Mouse (Mus musculus) CH12.LX (cell line): Measurements from ENCODE around the gene B3galnt2. TPM values are rescaled to one million over a fixed set of nuclear protein-coding genes. Genes with fewer than 3 reads are reported as not detected.
A peak's percentile ranks its signal among the peaks of the same experiment; 100 is the strongest.

Experiments
- DNase-seq: peaks from one replicate; pipeline ENCODE4 v3.0.0-alpha.2; 2013; ENCODE audit errors: extremely low read depth
- H3K27ac ChIP-seq: 2 replicates; pipeline ENCODE4 v1.5.1; 2012; ENCODE audit warnings: low read depth, mild to moderate bottlenecking, control low read depth, moderate library complexity; ENCODE audit not compliant: insufficient read depth
- H3K27me3 ChIP-seq: replicated peaks from 2 replicates; pipeline ENCODE3; 2012; ENCODE audit warnings: inconsistent platforms
- H3K36me3 ChIP-seq, 2 experiments: replicated peaks in 1 of 2; 2 replicates each; pipeline versions ENCODE3 to v1.6.1; 2012; ENCODE audit warnings: inconsistent platforms in 1 of 2, low read length in 1 of 2, mild to moderate bottlenecking in 1 of 2, mixed read lengths in 1 of 2, moderate library complexity in 1 of 2; ENCODE audit not compliant: control insufficient read depth in 1 of 2, insufficient read depth in 1 of 2
- H3K4me1 ChIP-seq, 2 experiments: 2 replicates each; pipeline ENCODE4 v1.6.1; 2012; ENCODE audit warnings: inconsistent platforms in 1 of 2, moderate library complexity in 1 of 2; ENCODE audit not compliant: insufficient read depth in 2 of 2, control insufficient read depth in 1 of 2
- H3K4me2 ChIP-seq: 2 replicates; pipeline ENCODE4 v1.6.1; 2012; ENCODE audit warnings: low read depth, mild to moderate bottlenecking, control low read depth; ENCODE audit not compliant: poor library complexity, insufficient read depth, severe bottlenecking
- H3K4me3 ChIP-seq, 3 experiments: fragments of 150-350 bp in 1 of 3; sonication (generic) in 1 of 3; replicated peaks in 1 of 3; 2 replicates each; pipeline versions ENCODE3 to v1.5.1; 2011 to 2012; ENCODE audit warnings: low read depth in 2 of 3, low read length in 2 of 3, mild to moderate bottlenecking in 2 of 3, moderate library complexity in 2 of 3, control low read depth in 1 of 3, improper control_type of control experiment in 1 of 3, inconsistent platforms in 1 of 3, mixed read lengths in 1 of 3; ENCODE audit not compliant: poor library complexity in 1 of 3
- H3K79me2 ChIP-seq: replicated peaks from 2 replicates; pipeline ENCODE4 v1.6.1; 2012; ENCODE audit warnings: mild to moderate bottlenecking, moderate library complexity; ENCODE audit not compliant: control insufficient read depth, poor library complexity, insufficient read depth, severe bottlenecking; ENCODE audit errors: extremely low read depth
- H3K9ac ChIP-seq: 2 replicates; pipeline ENCODE4 v1.6.1; 2012; ENCODE audit warnings: low read depth, mild to moderate bottlenecking, control low read depth, moderate library complexity; ENCODE audit not compliant: insufficient read depth
- H3K9me3 ChIP-seq: replicated peaks from 2 replicates; pipeline ENCODE3; 2012; ENCODE audit warnings: low read length, inconsistent platforms, mixed read lengths
- BHLHE40 ChIP-seq: IDR thresholded peaks from 2 replicates; pipeline ENCODE4 v1.6.1; 2011; ENCODE audit warnings: mild to moderate bottlenecking, low read depth, low read length, improper control_type of control experiment
- CHD1 ChIP-seq: IDR thresholded peaks from 2 replicates; pipeline ENCODE4 v1.6.1; 2012; ENCODE audit warnings: low read depth, low read length, improper control_type of control experiment, inconsistent platforms
- CHD2 ChIP-seq: IDR thresholded peaks from 2 replicates; pipeline ENCODE4 v1.6.1; 2011; ENCODE audit warnings: low read length, improper control_type of control experiment
- CTCF ChIP-seq, 2 experiments: IDR thresholded peaks in 1 of 2; conservative IDR thresholded peaks in 1 of 2; 2 replicates each; pipeline ENCODE4 v1.5.1; 2011 to 2012; ENCODE audit warnings: low read depth in 2 of 2, low read length in 2 of 2, improper control_type of control experiment in 1 of 2, inconsistent platforms in 1 of 2, mild to moderate bottlenecking in 1 of 2, moderate library complexity in 1 of 2
- E2F4 ChIP-seq: IDR thresholded peaks from 2 replicates; pipeline ENCODE4 v1.6.1; 2011; ENCODE audit warnings: low read depth, low read length, improper control_type of control experiment; ENCODE audit not compliant: insufficient replicate concordance
- ELF1 ChIP-seq: IDR thresholded peaks from 2 replicates; pipeline ENCODE4 v1.6.1; 2014; ENCODE audit warnings: low read depth, mild to moderate bottlenecking, inconsistent platforms, low read length, improper control_type of control experiment
- GABPA ChIP-seq: IDR thresholded peaks from 2 replicates; pipeline ENCODE4 v1.6.1; 2012; ENCODE audit warnings: low read depth, low read length, improper control_type of control experiment, inconsistent platforms; ENCODE audit not compliant: insufficient replicate concordance
- HCFC1 ChIP-seq: IDR thresholded peaks from 2 replicates; pipeline ENCODE4 v1.6.1; 2012; ENCODE audit warnings: low read depth, mild to moderate bottlenecking, inconsistent platforms, low read length, improper control_type of control experiment
- IRF4 ChIP-seq: IDR thresholded peaks from 2 replicates; pipeline ENCODE4 v1.6.1; 2014; ENCODE audit warnings: low read depth, mild to moderate bottlenecking, inconsistent platforms, low read length, improper control_type of control experiment
- JUN ChIP-seq: IDR thresholded peaks from 2 replicates; pipeline ENCODE4 v1.6.1; 2011; ENCODE audit warnings: low read depth, mild to moderate bottlenecking, low read length, improper control_type of control experiment, moderate library complexity; ENCODE audit not compliant: insufficient read depth
- JUND ChIP-seq: conservative IDR thresholded peaks from 2 replicates; pipeline ENCODE4 v1.6.1; 2011; ENCODE audit warnings: low read depth, low read length, improper control_type of control experiment
- KAT2A ChIP-seq: IDR thresholded peaks from 2 replicates; pipeline ENCODE4 v1.6.1; 2012; ENCODE audit warnings: low read length, improper control_type of control experiment, inconsistent platforms; ENCODE audit not compliant: insufficient replicate concordance
- MAFK ChIP-seq: IDR thresholded peaks from 2 replicates; pipeline ENCODE4 v1.6.1; 2011; ENCODE audit warnings: low read length, improper control_type of control experiment; ENCODE audit not compliant: insufficient replicate concordance
- MAX ChIP-seq: IDR thresholded peaks from 2 replicates; pipeline ENCODE4 v1.6.1; 2011; ENCODE audit warnings: low read length, improper control_type of control experiment
- MEF2A ChIP-seq: IDR thresholded peaks from 2 replicates; pipeline ENCODE4 v1.6.1; 2014; ENCODE audit warnings: low read depth, mild to moderate bottlenecking, inconsistent platforms, low read length, improper control_type of control experiment, borderline replicate concordance
- MXI1 ChIP-seq: IDR thresholded peaks from 2 replicates; pipeline ENCODE4 v1.6.1; 2011; ENCODE audit warnings: mild to moderate bottlenecking, low read depth, low read length, improper control_type of control experiment
- MYC ChIP-seq: IDR thresholded peaks from 2 replicates; pipeline ENCODE4 v1.6.1; 2011; ENCODE audit warnings: low read depth, mild to moderate bottlenecking, improper control_type of control experiment, low read length
- NRF1 ChIP-seq: IDR thresholded peaks from 2 replicates; pipeline ENCODE4 v1.6.1; 2014; ENCODE audit warnings: low read depth, mild to moderate bottlenecking, inconsistent platforms, low read length, improper control_type of control experiment, moderate library complexity
- PAX5 ChIP-seq: IDR thresholded peaks from 2 replicates; pipeline ENCODE4 v1.6.1; 2012; ENCODE audit warnings: low read length, inconsistent platforms, mixed read lengths
- POLR2A ChIP-seq: IDR thresholded peaks from 2 replicates; pipeline ENCODE4 v1.6.1; 2011; ENCODE audit warnings: low read depth, mild to moderate bottlenecking, improper control_type of control experiment, low read length
- POLR2AphosphoS2 ChIP-seq: IDR thresholded peaks from 2 replicates; pipeline ENCODE4 v1.6.1; 2011; ENCODE audit warnings: low read depth, low read length, improper control_type of control experiment
- SIN3A ChIP-seq: IDR thresholded peaks from 2 replicates; pipeline ENCODE4 v1.6.1; 2012; ENCODE audit warnings: low read length, improper control_type of control experiment, inconsistent platforms
- SMC3 ChIP-seq: IDR thresholded peaks from 2 replicates; pipeline ENCODE4 v1.6.1; 2011; ENCODE audit warnings: low read depth, low read length, improper control_type of control experiment
- TBP ChIP-seq: conservative IDR thresholded peaks from 2 replicates; pipeline ENCODE4 v1.6.1; 2011; ENCODE audit warnings: low read depth, low read length, improper control_type of control experiment
- TCF12 ChIP-seq: IDR thresholded peaks from 2 replicates; pipeline ENCODE4 v1.6.1; 2014; ENCODE audit warnings: low read depth, mild to moderate bottlenecking, inconsistent platforms, low read length, improper control_type of control experiment
- USF1 ChIP-seq: IDR thresholded peaks from 2 replicates; pipeline ENCODE4 v1.6.1; 2014; ENCODE audit warnings: low read depth, mild to moderate bottlenecking, inconsistent platforms, low read length, improper control_type of control experiment
- USF2 ChIP-seq: conservative IDR thresholded peaks from 2 replicates; pipeline ENCODE4 v1.6.1; 2011; ENCODE audit warnings: low read depth, low read length, improper control_type of control experiment
- ZC3H11A ChIP-seq: IDR thresholded peaks from 2 replicates; pipeline ENCODE4 v1.6.1; 2012; ENCODE audit warnings: low read depth, mild to moderate bottlenecking, inconsistent platforms, low read length, improper control_type of control experiment
- ZMIZ1 ChIP-seq: IDR thresholded peaks from 2 replicates; pipeline ENCODE4 v1.6.1; 2012; ENCODE audit warnings: low read depth, mild to moderate bottlenecking, inconsistent platforms, low read length, improper control_type of control experiment
- ZNF384 ChIP-seq: IDR thresholded peaks from 2 replicates; pipeline ENCODE4 v1.6.1; 2012; ENCODE audit warnings: low read depth, low read length, improper control_type of control experiment, inconsistent platforms
- dilution Hi-C: fragments of 300-500 bp; cut with MboI; formaldehyde crosslinking; loops from 2 replicates; pipeline ENCODE4 v1.14.3; 2020; ENCODE audit warnings: low sequenced_read_pairs; ENCODE audit not compliant: extremely low pct_unique_long_range_greater_than_20kb, extremely low pct_ligation_motif_present
- in situ Hi-C: fragments of 300-500 bp; cut with MboI; formaldehyde crosslinking; loops from 3 replicates; pipeline ENCODE4 v1.14.3; 2019; ENCODE audit warnings: low sequenced_read_pairs, low pct_ligation_motif_present, low pct_unique_long_range_greater_than_20kb, mixed read lengths
- polyA plus RNA-seq: library from polyadenylated mRNA; unstranded; fragments of >175 nt; gene quantifications from 2 replicates; pipeline ENCODE4 v1.2.1, GENCODE M21; 2012; ENCODE audit warnings: low read depth; ENCODE audit not compliant: insufficient read length
- total RNA-seq, 2 experiments: library from RNA; depleted of rRNA; stranded (reverse); fragments of 300-350 nt in 1 of 2; fragments of >200 nt in 1 of 2; gene quantifications; 2 replicates each; pipeline ENCODE4 v1.2.3; 2012 to 2014

The B3galnt2 gene
- total and polyA plus RNA-seq, 3 experiments, result 34.1 to 49.3 (median 48.3) TPM

GRCm38 (mm10) chr13:14038911-14039291, 84.6 kb downstream of the B3galnt2 start:
- H3K4me2 ChIP-seq, result peak overlapping the region; percentile 93; the same call in 1 of the 2 replicates
- no peaks in the 10 kb centered on the region for H3K27me3 ChIP-seq
- peak overlapping the region; percentile 54 for H3K27ac ChIP-seq
- peaks cover 44% of the 10 kb centered on the region for H3K79me2 ChIP-seq
- peaks cover 3 to 29% of the 10 kb centered on the region in 2 experiments; a peak in 2 of 4 replicates for H3K4me1 ChIP-seq
- DNase-seq, result no peak
- peak overlapping the region; percentile 74 to 99 (median 97) for H3K4me3 ChIP-seq
- H3K9ac ChIP-seq, result peak overlapping the region; percentile 98
- TF ChIP-seq CHD1 (no peak), GABPA (no peak), MYC (no peak), POLR2A (no peak), ZMIZ1 (no peak), ZC3H11A (no peak), JUND (no peak), BHLHE40 (no peak), ZNF384 (no peak), IRF4 (no peak), ELF1 (no peak), USF2 (no peak), PAX5 (no peak), MAFK (no peak), JUN (no peak), MEF2A (no peak), USF1 (no peak), CTCF (conservative IDR thresholded peaks at IDR 0.05 in 1 of 2, IDR thresholded peaks at IDR 0.05 in 1 of 2; ENCODE audit: low read depth in 2 of 2, low read length in 2 of 2) (no peak)
- in situ Hi-C loops, result no loop called here
- H3K9me3 ChIP-seq, result no peaks in the 10 kb centered on the region
- dilution Hi-C loops, result no loop called here
- H3K36me3 ChIP-seq, result peaks cover 0 to 5% of the 10 kb centered on the region in 2 experiments

- Histone ChIP-seq H3K36me3 (peaks cover 0 to 5% of the 10 kb centered on the region in 2 experiments), H3K27ac (peak within 1 kb of the TSS; percentile 99), H3K4me3 (peak within 1 kb of the TSS; percentile 74 to 99 (median 97)), H3K79me2 (peaks cover 42% of the 10 kb centered on the region), H3K4me2 (peak within 1 kb of the TSS; percentile 93), H3K9me3 (no peaks in the 10 kb centered on the region), H3K27me3 (no peaks in the 10 kb centered on the region), H3K9ac (peak within 1 kb of the TSS; percentile 98), H3K4me1 (peaks cover 3 to 23% of the 10 kb centered on the region in 2 experiments; a peak in 2 of 4 replicates)
- peak; percentile 95 for DNase-seq
- in situ Hi-C loops, result no loop called here
- dilution Hi-C loops, result no loop called here
- TF ChIP-seq MAFK (no peak), SIN3A (peak; percentile 86), POLR2A (peak; percentile 87), MXI1 (peak; percentile 30; the same call in 1 of the 2 replicates), MYC (peak; percentile 57; the same call in 1 of the 2 replicates), MAX (peak; percentile 28; the same call in 1 of the 2 replicates), CHD2 (peak; percentile 63), POLR2AphosphoS2 (peak; percentile 86; the same call in 1 of the 2 replicates), NRF1 (peak; percentile 86), IRF4 (peak; percentile 5; the same call in 1 of the 2 replicates), ELF1 (peak; percentile 94), E2F4 (0 out of 2 replicates have a peak, but pooled peaks have one; percentile 32), PAX5 (no peak), CHD1 (no peak), ZC3H11A (no peak), SMC3 (no peak), TBP (peak; percentile 82), TCF12 (peak; percentile 55), HCFC1 (peak; percentile 87), MEF2A (peak; percentile 23; the same call in 1 of the 2 replicates), KAT2A (peak; percentile 79; the same call in 1 of the 2 replicates), ZMIZ1 (peak; percentile 74; the same call in 1 of the 2 replicates)
These were observed 85.2 kb downstream of the B3galnt2 start, which contains the start of gene Tbce for GRCm38 (mm10) chr13:14039292-14039965. Tbce (minus strand) TSS chr13:14039638.
